7 mouse cellular contexts compared by ENCODE assay signal in genomic region chr4:133631071-133631768, GRCm38 (mm10). TPM values are rescaled to one million over a fixed set of nuclear protein-coding genes. Genes with fewer than 3 reads are reported as not detected.
DNase-seq lines count a peak whose midpoint lies in the region; ATAC-seq and TF ChIP-seq lines count a peak whose summit lies in the region.

No protein-coding gene starts in this region.

- WGBS in thymus, adult 2 months = 51% methylated on average over 14 of the region's 14 CpGs
- 70% methylated on average over 14 of the region's 14 CpGs for WGBS in limb, embryonic 15.5 days

- intact Hi-C loops in heart, postnatal 14 days (cut with DNase I) = no loop called here

- H3K4me2 ChIP-seq in limb, embryonic 15.5 days = peak overlapping the region; percentile 17; the same call in 1 of the 2 replicates

- no peak for TF ChIP-seq CTCF in thymus, adult 2 months (IDR thresholded peaks at IDR 0.05; ENCODE audit: borderline replicate concordance, control insufficient read depth, extremely low read depth, insufficient read depth, low read length, poor library complexity)

- H3K4me3 ChIP-seq in thymus, adult 2 months (ENCODE audit: control insufficient read depth, insufficient read depth, low read length) = peak overlapping the region; percentile 43
- H3K4me3 ChIP-seq in limb, embryonic 15.5 days = no peak overlapping the region

- H3K27ac ChIP-seq in thymus, adult 2 months (ENCODE audit: control insufficient read depth, insufficient read depth, low read length) = peak overlapping the region; percentile 30; the same call in 1 of the 2 replicates
- no peak overlapping the region for H3K27ac ChIP-seq in limb, embryonic 15.5 days

- peaks cover 44% of the 10 kb centered on the region for H3K4me1 ChIP-seq in thymus, adult 2 months (replicated peaks; ENCODE audit: control insufficient read depth, insufficient read depth, low read length)
- H3K4me1 ChIP-seq in limb, embryonic 15.5 days = peaks cover 31% of the 10 kb centered on the region

- peaks cover 4% of the 10 kb centered on the region; the same call in 1 of the 2 replicates for H3K36me3 ChIP-seq in thymus, adult 2 months (ENCODE audit: control insufficient read depth, insufficient read depth, low read length)
- H3K36me3 ChIP-seq in limb, embryonic 15.5 days = peaks cover 10% of the 10 kb centered on the region

- H3K9ac ChIP-seq in limb, embryonic 15.5 days = no peak overlapping the region

- no peaks in the 10 kb centered on the region for H3K9me3 ChIP-seq in limb, embryonic 15.5 days

- no peak for TF ChIP-seq POLR2A in thymus, adult 2 months (IDR thresholded peaks at IDR 0.05; ENCODE audit: control insufficient read depth, extremely low read depth, insufficient read depth, low read length, poor library complexity)

- no peak for DNase-seq in thymus, adult 2 months
- DNase-seq in thymus, postnatal 10 days (ENCODE audit: low spot score in 2 of 2) = no peak
- DNase-seq in heart, postnatal 14 days = peak; percentile 14 to 21
- no peak for DNase-seq in yolk sac, embryonic 10.5 days (ENCODE audit: low spot score)
- DNase-seq in thymus, postnatal 25 days = no peak

- ATAC-seq in limb, embryonic 15.5 days (ENCODE audit: insufficient number of reproducible peaks, low FRiP score, low TSS enrichment, low read depth) = no peak
- ATAC-seq in monocyte, adult 5-6 weeks (replicated peaks; ENCODE audit: insufficient number of reproducible peaks, low FRiP score, low TSS enrichment, poor library complexity, severe bottlenecking) = 0 out of 2 replicates have a peak, but pooled peaks have one; percentile 19

- H3K27me3 ChIP-seq in thymus, adult 2 months (ENCODE audit: control insufficient read depth, insufficient read depth, low read length) = no peaks in the 10 kb centered on the region
- H3K27me3 ChIP-seq in limb, embryonic 15.5 days = no peaks in the 10 kb centered on the region

RNA-seq across cellular contexts. Expression of gene Zdhhc18, which starts 18.7 kb away (rescaled TPM):
- polyA plus RNA-seq in thymus, adult 2 months (2012; rRNA removed) = 150 and 172 TPM in 2 replicates
- 10 to 100 TPM; 17.6 to 21.6 TPM for total RNA-seq in heart, postnatal 14 days (2021)
- polyA plus RNA-seq in limb, embryonic 15.5 days (2015; fragmentation: Nextera tagmentation; extraction: Ambion mirVana) = 2.9 and 3.6 TPM in 2 replicates
- 12.8 to 48.9 TPM (median 20.8 TPM) in 3 replicates for total RNA-seq in monocyte, adult 5-6 weeks (2017)

RNA-seq across cellular contexts. Expression of gene Sfn, which starts 29.3 kb away (rescaled TPM):
- 60.5 and 65.9 TPM in 2 replicates for polyA plus RNA-seq in thymus, adult 2 months (2012; rRNA removed)
- 1 to 10 TPM; 1.9 TPM for total RNA-seq in heart, postnatal 14 days (2021)
- 499 and 506 TPM in 2 replicates for polyA plus RNA-seq in limb, embryonic 15.5 days (2015; fragmentation: Nextera tagmentation; extraction: Ambion mirVana)
- total RNA-seq in monocyte, adult 5-6 weeks (2017) = 6.3 to 20.1 TPM (median 7.1 TPM) in 3 replicates

RNA-seq across cellular contexts. Expression of gene Pigv, which starts 41.2 kb away (rescaled TPM):
- polyA plus RNA-seq in thymus, adult 2 months (2012; rRNA removed) = 24.8 and 24.9 TPM in 2 replicates
- total RNA-seq in heart, postnatal 14 days (2021) = 10 to 100 TPM; 10.4 to 10.7 TPM
- polyA plus RNA-seq in limb, embryonic 15.5 days (2015; fragmentation: Nextera tagmentation; extraction: Ambion mirVana) = 14.6 and 15.3 TPM in 2 replicates
- total RNA-seq in monocyte, adult 5-6 weeks (2017) = 3.5 to 16.0 TPM (median 5.7 TPM) in 3 replicates

RNA-seq across cellular contexts. Expression of gene Gpn2, which starts 47.1 kb away (rescaled TPM):
- 59.4 and 64.2 TPM in 2 replicates for polyA plus RNA-seq in thymus, adult 2 months (2012; rRNA removed)
- 1 to 10 TPM; 7.7 to 8.6 TPM for total RNA-seq in heart, postnatal 14 days (2021)
- polyA plus RNA-seq in limb, embryonic 15.5 days (2015; fragmentation: Nextera tagmentation; extraction: Ambion mirVana) = 15.7 and 17.2 TPM in 2 replicates
- total RNA-seq in monocyte, adult 5-6 weeks (2017) = 6.9 to 18.7 TPM (median 16.5 TPM) in 3 replicates

RNA-seq across cellular contexts. Expression of gene Gpatch3, which starts 56.7 kb away (rescaled TPM):
- polyA plus RNA-seq in thymus, adult 2 months (2012; rRNA removed) = 7.9 and 9.5 TPM in 2 replicates
- total RNA-seq in heart, postnatal 14 days (2021) = 1 to 10 TPM; 4.2 to 4.9 TPM
- 5.8 and 7.3 TPM in 2 replicates for polyA plus RNA-seq in limb, embryonic 15.5 days (2015; fragmentation: Nextera tagmentation; extraction: Ambion mirVana)
- 30.9 to 41.9 TPM (median 32.6 TPM) in 3 replicates for total RNA-seq in monocyte, adult 5-6 weeks (2017)

Comparison
In these comparisons a context has a peak if more than half of its experiments do, and no peak if none do; other contexts are left out.
1. DNase-seq: peak in heart, postnatal 14 days (2 of 2); none in thymus, adult 2 months (single experiment), thymus, postnatal 10 days (0 of 2), yolk sac, embryonic 10.5 days (single experiment) and thymus, postnatal 25 days (single experiment).